Mouse (Mus musculus) T-helper 1 cell (primary cell): ENCODE measurements around the gene Tbl1x.
"Not testable (repeated sequence)": the region's sequence is repeated elsewhere in the genome, so short reads cannot be mapped to it uniquely, and the experiment has no call there.

Experiments used
- in situ Hi-C: fragments of 300-600 bp; cut with MboI, MseI; formaldehyde crosslinking; loops from one replicate; pipeline ENCODE4 v1.15.1; 2025; ENCODE audit warnings: high pct_unique_total_duplicates

The Tbl1x gene

DNA sequence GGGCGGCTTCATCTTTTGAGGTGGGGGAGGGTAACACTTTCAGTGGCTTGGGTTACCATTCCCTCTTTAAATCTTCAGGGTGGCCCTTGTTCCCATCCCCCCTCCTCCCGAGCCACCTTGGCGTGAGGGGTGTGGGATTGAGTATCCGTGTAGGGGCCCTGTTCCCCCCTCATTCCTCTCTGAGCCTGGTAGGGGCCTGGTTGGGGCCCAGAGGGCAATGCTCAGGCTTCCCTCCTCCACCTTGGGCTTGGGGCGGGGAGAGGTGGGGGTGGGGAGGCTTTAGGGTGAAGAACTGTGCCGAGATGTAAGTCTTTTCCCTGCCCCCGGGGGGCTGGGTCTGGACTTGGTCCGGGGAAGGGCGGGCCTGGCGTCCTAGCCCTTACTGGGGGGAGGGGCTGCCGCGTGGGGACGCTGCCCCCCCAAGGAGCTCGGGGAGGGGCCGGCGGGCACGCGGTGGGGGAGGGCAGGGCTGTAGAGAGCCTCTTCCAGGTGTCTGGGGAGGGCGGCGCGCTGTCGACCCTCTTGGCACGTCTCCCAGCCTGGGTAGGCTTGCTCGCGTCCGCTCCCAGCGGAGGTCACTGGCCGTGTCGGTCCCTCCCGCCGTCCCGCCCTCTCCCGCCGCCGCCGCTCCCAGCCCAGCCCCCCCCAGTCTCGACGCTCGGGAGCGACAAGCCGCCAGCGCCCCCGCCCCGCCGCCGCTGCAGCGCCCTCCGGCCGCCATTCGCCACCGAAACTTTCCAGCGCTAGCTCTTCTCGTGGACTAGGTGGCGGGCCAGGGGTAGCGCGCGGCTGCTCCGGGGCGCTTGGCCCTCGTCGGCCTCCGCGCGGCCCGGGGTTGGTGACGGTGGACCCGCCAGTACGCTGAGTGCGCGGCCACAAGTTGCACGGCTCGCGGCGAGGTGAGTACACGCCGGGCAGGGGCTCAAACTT, at the start of gene Tbl1x:
TSS of gene Tbl1x (plus strand) at position 643 of the 930 bp plus-strand sequence.
- in situ Hi-C loops, result no loop called here

DNA sequence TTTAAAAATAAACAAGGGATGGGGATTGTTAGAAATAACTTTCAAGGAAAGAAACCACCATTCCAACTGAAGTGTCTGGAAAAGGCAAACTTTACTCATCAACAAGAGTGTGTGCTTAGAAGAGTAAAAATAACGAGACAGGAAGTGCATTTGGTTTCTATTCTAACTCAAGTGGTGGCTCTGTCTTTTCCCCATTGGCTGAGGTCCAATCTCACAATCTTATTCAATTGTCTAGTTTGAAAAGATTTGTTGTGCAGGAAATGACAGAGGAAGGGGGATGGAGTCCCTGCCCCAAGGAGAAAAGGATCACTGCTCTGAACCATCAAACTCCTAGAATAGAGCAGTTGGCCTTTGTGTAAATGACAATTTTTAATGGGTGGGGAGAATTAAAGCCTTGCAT, 41.6 kb upstream of the Tbl1x start:
- in situ Hi-C loops, result no loop called here

DNA sequence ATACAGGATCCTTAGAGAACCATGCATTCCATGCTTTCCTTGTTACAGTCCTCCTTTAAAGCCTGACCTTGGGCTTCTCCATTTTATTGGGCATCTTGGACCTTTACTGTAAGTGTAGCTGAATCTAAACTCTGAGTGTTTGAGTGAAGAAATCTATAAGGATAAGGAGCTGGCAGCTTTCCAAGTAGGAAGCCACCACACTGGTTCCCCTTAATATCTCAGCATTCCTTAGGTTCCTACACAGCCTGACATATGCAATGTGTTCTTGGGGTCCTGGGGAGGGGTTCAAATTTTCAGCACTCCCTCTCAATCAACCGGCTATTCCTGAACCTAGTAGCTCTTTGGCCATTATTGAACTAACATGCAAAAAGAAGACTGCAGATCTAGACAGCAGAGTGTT, 38.0 kb upstream of the Tbl1x start:
- in situ Hi-C loops, result loop anchor here (5.0 kb wide), 1 partner anchor 161 kb away; no protein-coding TSS in a partner anchor

DNA sequence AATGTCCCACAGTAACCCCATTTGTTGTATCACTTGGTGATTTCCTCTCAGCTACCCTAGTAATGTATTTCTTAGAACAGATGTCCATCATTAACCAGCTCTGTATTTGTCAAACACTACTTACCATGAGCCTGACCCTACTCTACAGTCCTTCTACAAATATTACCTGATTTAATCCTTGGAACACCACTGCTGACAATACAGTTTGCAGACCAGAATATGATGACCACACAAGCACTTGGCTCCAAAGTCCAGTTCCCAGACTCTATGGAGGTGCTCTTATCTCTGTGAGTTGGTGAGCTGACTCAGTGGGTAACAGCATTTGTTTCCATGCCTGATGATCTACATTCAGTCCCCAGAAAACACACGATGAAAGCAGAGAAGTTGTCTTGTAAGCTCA, 37.3 kb upstream of the Tbl1x start:
- in situ Hi-C loops, result loop anchor here (5.0 kb wide), 1 partner anchor 161 kb away; no protein-coding TSS in a partner anchor

DNA sequence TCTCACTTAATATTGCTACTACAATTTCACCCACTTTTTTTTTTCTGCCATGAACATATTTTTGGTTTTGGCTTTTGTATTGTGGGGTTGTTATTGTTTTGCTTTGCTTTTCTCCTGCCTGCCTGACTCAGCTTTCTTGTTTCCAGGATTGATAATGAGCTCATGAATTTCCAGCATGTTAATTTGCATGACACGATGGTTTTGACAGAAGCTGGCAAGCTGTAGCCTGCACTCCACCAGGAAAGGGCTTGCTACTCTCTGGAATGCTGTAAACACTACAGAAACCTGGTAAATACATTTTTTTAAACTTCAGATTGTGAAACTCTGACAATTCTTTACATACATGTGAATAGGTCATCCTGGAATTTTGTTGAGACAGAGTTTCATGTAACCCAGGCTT, 36.3 kb upstream of the Tbl1x start:
- in situ Hi-C loops, result loop anchor here (5.0 kb wide), 1 partner anchor 162 kb away; no protein-coding TSS in a partner anchor

DNA sequence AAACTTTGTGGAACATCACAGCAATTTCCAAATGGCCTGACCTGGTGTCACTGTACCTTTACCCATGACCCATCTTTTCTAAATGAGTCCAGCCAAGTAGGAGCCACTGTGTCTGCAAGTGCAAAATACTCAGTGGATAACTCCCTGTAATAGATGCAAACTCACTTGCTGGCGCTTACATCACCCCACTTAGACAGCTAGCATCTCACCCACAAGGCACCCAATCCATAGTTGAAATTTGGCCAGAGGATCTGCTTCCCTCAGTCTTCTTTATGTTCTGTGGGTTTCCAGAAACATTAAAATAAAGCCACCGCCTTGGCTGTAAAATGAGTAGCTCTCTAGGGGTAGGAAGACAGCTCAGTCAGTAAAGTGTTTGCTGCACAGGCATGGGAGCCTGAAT, 33.3 kb upstream of the Tbl1x start:
- in situ Hi-C loops, result no loop called here

DNA sequence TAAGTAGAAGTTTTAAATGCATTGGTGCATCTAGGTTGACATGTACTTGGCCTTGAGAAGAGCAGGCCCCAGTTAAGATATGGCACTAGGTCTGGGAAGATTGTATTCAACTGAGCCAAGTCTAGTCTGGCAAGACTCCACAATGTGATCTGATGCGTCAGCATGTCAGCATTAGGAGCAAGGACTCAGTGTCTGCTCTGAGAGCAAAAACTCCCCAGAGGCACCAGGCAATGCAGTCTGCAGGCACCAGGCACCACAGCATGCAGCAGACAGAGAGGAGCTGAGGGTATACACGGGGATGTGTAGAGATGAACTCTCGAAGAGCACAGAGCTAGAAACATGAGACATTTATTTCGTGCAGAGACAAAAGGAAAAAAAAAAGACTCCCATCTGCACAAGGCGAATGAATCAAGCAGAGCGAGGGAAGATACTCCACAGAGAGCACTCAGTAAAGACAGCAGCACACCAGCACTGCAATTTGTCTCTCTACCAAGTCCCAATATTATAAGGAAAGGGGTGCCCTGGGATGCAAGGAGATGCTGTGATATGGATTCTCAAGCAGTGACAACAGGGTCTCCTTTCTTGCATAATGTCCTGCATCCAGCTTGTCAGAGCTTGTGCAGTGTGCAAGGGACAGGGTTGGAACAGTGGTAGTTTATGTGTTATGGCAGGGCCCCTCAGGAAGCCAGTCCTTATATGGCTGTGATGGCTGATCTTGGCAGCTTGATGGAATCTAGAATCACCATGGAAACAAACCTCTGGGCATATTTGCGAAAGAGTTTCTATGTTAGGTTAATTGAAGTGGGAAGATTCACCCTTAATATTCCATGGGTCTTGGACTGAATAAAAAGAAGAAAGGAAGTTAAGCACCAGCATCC, 22.7 kb upstream of the Tbl1x start:
- in situ Hi-C loops, result no loop called here

DNA sequence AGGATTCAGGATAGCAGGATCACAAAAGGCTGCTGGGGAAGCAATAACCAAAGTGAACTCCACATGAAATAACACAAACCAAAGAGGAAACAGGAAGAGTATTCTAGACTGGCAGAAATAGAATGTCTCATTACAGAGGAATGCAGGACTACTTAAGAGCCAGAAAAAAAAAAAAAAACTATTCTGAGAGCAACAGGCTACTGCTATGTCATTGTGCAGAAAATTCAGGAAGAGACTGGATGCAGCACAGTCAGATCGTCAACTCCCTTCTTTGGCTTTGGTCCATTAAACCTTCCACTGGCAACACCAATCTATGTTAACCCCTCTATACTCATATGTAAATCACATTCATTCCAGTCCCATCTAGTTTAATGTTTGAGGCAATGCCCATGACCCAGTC, 20.7 kb upstream of the Tbl1x start:
- in situ Hi-C loops, result no loop called here

DNA sequence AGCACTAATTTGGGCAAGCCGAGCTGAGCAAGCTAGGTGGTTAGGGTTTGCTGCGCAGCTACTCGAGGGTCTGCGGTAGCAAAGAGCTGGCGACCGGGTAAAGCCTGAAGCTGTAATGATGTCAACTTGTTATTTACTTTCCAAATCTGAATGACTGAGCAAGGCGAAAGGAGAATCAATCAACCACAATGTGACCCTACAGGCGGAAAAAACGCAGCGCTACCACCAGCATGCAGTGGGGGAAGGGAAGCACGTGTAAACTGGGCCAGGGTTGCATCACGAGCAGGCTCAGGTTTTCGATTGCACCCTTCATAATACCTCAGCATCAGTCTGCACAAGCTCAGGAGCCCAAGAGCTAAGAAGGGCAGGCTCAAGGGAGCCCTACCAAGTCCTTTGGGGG, 1.7 kb upstream of the Tbl1x start:
- in situ Hi-C loops, result loop anchor here (5.0 kb wide), 1 partner anchor 72 kb away; no protein-coding TSS in a partner anchor

DNA sequence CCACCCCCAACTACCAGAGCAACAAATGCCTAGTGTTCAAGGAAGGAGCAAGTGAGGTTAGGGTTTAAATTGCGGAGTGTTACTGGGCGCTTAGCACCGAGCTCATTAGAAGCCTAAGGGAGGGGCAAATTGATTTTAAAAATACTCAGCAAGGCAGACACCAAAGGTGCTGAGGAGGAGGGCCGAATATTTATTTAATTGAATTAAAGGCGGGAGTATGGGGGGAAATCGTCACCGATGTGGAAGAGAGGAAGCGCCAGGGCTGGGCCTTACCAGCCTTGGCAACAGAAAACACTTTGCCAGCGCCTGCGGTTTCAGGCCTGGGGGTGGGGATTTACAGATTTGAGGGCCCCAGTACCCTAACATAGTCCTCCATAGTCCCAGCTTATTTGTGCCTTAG, 1.0 kb upstream of the Tbl1x start:
- in situ Hi-C loops, result loop anchor here (5.0 kb wide), 1 partner anchor 72 kb away; no protein-coding TSS in a partner anchor

DNA sequence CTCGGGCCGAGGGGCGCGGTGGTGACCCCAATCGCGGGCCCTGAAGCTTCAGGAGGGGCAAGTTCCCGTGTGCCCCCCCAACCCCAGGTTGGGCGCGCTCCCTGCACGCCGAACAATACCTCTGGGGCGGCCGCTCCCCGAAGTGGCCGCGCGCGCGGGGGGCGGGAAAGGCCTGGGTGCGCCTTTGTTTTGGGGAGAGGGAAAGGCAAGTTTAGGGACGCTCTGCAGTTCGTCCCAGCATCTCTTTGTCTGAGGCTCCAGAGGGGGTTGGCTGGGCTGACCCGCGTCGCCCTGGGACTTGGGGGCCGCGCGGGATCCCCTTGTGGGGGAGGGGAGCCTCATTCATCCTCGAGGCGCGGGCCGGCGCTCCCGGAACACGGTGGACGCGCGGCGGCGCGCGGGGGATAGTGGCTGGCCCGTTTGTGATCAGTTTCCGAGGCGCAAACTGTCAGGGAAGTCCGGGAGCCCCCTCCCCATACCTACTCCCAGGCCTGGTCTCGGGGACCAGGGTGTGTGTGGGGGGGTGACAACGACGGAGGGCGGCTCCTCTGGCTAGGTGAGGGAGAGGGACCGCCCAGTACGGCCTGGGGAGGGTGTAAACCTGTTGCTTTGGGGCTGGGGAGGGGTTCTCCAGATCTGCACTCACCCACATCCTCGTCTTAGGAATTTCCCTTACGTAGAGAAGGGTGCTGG, 634 bp downstream of the Tbl1x start:
- in situ Hi-C loops, result no loop called here

DNA sequence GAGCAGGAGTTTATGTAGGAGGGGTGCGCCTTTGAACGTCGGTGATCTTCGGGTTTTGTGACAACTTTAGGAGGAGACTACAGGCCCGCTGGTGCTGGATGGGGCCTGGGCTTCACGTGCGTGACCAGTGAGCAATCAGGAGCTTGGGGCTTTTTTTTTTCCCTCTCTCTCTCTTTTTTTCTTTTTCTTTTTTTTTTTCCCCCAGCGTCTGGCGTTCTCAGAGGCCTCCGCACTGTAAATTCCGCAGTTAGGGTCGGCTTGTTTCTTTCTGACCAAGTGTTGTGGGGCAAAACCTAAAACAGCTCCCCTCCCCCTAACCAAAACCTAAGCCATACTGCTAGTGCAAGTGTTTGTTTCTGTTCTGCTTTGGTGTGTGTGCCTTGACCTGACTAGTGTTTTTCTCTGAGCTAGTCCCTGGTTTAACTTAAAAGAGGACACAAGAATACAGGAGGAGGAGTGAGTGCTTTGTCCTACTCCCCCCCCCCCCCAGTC, 1.2 kb downstream of the Tbl1x start:
- in situ Hi-C loops, result no loop called here

DNA sequence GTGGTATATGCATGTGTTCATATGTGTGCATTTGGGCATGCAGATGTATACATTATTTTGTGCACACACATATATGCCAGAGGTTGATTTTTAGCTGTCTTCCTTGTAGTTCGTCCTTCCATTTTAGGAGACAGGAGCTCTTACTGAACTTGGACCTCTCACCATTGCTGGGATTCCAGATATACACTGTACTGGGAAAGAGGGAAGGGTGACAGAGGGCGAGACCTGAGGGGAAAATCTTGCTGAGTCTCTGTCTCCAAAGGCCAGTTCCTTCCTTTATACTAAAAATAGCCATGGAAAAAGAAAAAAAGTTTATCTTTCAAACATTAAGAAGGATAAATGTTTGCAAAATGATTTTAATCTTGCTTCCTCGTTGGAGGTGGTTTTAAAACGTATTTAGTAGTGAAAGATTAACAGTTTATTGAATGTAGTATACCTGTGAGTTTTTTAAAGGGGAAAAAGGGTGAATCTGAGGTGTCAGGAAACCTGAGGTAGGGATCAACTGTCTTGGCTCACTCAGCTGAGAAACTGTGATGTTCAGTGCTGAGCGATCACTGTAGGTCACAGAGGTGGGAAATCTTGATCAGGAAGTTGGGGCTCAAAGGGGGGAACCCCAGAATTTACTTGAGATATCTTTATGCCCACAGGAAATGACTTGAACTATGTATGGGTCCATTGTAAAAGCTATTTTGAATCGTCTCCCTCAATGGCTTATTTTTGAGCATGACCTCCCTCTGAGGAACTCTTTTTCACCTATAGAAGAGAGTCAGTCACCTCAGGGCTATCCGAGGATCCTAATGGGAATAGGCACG, 6.7 kb downstream of the Tbl1x start:
- in situ Hi-C loops, result no loop called here

DNA sequence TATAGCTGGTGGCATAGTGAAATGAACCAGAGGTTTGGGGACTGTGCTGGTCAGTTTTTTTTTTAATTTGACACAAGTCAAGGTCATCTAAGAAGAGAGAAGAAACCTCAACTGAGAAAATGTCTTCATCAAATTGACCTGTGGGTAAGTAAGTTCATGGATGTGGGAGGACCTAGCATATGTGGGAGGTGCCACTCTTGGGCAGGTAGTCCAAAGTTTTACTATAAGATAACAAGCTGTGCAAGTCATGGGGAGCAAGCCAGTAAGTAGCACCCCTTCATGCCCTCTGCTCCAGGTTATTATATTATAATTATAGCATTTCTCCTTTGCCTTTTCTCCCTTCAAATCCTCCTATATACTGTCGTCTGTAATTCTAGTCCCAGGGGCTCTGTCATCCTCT, 8.1 kb downstream of the Tbl1x start:
- in situ Hi-C loops, result no loop called here

DNA sequence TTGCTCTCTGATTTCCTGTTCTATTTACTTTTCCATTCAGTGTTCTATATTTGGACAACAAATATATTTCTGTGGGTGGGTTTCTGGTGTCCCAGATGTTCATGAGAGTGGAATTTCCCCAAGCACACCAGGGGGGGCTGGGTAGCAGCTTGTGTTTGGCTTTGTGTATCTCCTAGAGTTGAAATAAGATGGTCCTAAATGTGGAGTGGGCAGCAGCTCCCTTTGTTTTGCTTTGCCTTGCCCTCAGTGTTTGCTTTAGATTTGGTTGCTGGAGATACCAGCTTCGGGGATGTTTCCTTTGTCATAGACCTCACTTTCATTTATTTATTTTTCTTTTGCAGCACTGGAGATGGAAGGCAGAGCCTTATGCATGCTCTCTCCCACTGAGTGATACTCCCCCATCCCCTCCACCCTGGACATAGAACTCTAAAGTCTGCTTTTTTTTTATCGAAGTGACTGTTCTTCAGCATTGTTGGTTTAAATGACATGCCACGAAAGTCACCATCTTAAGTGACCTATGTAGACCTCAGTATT, 12.1 kb downstream of the Tbl1x start:
- in situ Hi-C loops, result loop anchor here (5.0 kb wide), 1 partner anchor 99 kb away; no protein-coding TSS in a partner anchor

DNA sequence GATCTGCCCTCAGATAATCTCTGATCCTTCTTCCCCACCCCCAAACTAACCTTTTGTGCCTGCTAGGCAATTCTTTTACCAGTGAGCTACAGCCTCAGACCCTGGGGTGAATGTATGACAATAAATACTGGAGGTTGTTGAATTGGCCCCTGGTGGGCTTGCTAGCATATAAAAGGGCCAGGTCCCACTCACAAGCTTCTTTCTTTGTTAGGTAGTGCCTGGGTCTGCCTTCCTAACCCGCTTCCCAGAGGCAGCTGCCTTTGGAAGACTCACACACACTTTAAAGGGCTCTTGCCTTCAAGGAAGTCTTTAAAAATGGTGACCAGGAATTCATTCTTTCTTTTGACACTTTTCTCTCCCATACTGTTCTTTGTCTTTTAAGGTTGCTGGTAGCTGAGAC, 14.4 kb downstream of the Tbl1x start:
- in situ Hi-C loops, result no loop called here

DNA sequence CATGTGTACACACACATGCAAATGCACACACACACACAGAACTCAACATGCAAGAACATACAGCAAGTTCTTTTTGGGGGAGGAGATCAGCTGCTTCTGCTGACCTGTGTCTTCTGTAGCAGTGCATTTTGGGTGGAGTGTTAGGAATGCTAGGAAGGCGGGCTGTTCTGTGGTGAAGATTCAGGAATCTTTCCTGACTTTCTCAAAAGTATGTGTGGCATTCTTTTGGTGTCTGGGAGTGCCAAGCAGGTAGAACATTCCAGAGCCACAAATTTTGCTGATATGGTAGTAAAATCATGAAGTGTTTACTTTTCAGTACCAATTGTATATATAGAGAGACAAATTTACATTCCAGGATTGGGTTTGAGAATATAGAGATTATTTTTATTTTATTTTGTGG, 17.6 kb downstream of the Tbl1x start:
- in situ Hi-C loops, result no loop called here

DNA sequence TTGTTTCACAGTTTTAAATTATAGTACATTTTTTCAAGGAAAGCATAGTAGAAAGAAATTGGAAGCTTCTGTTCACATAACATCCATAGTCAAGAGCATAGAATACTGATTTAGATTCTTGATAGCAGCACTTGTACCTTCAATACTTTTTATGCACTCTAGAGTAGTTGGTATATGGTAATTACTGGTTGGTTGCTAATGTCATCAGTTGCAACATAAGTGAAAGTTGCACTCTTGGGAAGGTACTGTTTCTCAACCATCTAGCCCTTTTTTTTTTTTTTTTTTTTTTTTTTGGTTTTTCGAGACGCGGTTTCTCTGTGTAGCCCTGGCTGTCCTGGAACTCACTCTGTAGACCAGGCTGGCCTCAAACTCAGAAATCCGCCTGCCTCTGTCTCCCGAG, 20.2 kb downstream of the Tbl1x start:
- in situ Hi-C loops, result no loop called here

DNA sequence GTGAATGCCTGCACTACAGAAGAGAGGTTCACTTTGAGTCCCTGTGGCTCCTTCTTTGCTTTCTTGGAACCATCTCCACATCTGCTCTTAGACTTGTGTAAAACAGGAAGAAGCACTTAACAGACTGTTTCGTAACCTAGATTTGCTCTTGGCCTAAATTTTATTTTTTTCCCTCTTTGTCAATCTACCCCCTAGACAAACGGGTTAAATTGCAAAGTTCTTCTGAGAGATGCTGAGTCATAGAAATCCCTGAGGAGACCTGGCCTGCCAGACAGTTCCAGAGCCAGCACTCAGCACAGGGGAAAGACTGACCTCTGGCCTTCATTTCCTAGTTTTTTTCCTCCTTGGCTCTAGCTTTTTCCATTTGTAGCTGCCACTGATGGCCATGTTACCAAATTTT, 23.1 kb downstream of the Tbl1x start:
- in situ Hi-C loops, result no loop called here

DNA sequence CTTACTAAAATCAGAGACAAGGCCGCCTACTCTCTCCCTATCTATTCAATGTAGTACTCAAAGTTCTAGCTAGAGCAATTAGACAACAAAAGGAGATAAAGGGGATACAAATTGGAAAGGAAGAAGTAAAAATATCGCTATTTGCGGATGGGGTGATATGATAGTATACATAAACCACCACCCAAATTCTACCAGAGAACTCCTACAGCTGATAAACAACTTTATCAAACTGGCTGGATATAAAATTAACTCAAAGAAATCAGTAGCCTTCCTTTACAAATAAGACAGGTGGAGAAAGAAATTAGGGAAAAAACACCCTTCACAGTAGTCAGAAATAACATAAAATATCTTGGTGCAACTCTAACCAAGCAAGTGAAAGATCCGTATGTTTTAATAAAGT, 29.0 kb downstream of the Tbl1x start:
- in situ Hi-C loops, result not testable (repeated sequence)
